Mouse (Mus musculus) forebrain, embryonic 14.5 days (tissue): ENCODE measurements at regions not wholly inside any gene's neighbourhood (a gene's known extent, or its start where the extent isn't known, plus 50 kb on each side); places are given as distances from the start of the nearest gene placed in this dataset.

ENCODE experiments used
- ATAC-seq: fragments of 200-750 bp; cut with Nextera tagmentation; 2 replicates; pipeline ENCODE4 v1.8.0; 2017; ENCODE audit warnings: mild to moderate bottlenecking, moderate library complexity
- DNase-seq: peaks from one replicate; pipeline ENCODE4 v3.0.0-alpha.2; 2015; ENCODE audit warnings: low spot score
- H3K27ac ChIP-seq: fragments of 300-500 bp; sonication (generic); 2 replicates; pipeline ENCODE4 v1.5.1; 2014; ENCODE audit warnings: low read depth, mild to moderate bottlenecking, control low read depth, low read length, moderate library complexity
- H3K27me3 ChIP-seq: fragments of 300-500 bp; sonication (generic); replicated peaks from 2 replicates; pipeline ENCODE4 v1.6.1; 2014; ENCODE audit warnings: low read length, control low read depth, mixed read lengths; ENCODE audit not compliant: control insufficient read depth, insufficient read depth
- H3K36me3 ChIP-seq: fragments of 300-500 bp; sonication (generic); 2 replicates; pipeline ENCODE4 v1.6.1; 2014; ENCODE audit warnings: low read length, control low read depth; ENCODE audit not compliant: control insufficient read depth, insufficient read depth
- H3K4me1 ChIP-seq: fragments of 300-500 bp; sonication (generic); 2 replicates; pipeline ENCODE4 v1.6.1; 2014; ENCODE audit warnings: antibody characterized with exemption, low read length, control low read depth; ENCODE audit not compliant: control insufficient read depth, insufficient read depth
- H3K4me2 ChIP-seq: fragments of 300-500 bp; sonication (generic); 2 replicates; pipeline ENCODE4 v1.6.1; 2014; ENCODE audit warnings: mild to moderate bottlenecking, control low read depth, low read length
- H3K4me3 ChIP-seq: fragments of 300-500 bp; sonication (generic); 2 replicates; pipeline ENCODE4 v1.5.1; 2014; ENCODE audit warnings: low read depth, low read length, control low read depth
- H3K9ac ChIP-seq: fragments of 300-500 bp; sonication (generic); 2 replicates; pipeline ENCODE4 v1.6.1; 2014; ENCODE audit warnings: mild to moderate bottlenecking, low read length, control low read depth, moderate library complexity
- H3K9me3 ChIP-seq: fragments of 300-500 bp; sonication (generic); replicated peaks from 2 replicates; pipeline ENCODE4 v1.6.1; 2016; ENCODE audit warnings: low read length, control low read depth, mixed read lengths; ENCODE audit not compliant: control insufficient read depth
- WGBS: fragments of 180-500 bp; shearing (Covaris S2); extraction: QIAGEN DNeasy Blood & Tissue Kit; methylation state at CpG from one replicate; pipeline ENCODE4 v1.1.7; 2014; 5-methylcytosine and 5-hydroxymethylcytosine counted together

DNA sequence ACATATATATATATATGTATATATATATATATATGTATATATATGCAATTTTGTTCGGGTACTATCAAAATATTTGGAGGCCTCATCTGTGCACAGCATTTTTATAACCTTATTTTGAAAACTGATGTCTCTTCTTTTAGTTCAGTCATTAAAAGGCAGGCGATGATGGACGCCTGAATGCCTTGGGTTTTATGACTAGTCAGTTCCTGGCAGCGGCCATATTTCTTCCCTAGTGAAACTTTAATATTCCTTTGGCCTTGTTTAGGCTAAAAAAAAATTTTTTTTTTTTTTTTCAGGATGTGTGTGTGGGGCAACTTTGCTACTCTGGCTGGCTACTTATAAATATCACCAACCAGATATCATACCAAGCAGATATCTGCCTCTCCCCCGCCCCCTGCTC lies 78.0 kb upstream of the Arid5b start:
- no peak overlapping the region for H3K9ac ChIP-seq
- no peak for DNase-seq
- ATAC-seq = no peak
- no peaks in the 10 kb centered on the region for H3K36me3 ChIP-seq
- H3K27ac ChIP-seq = no peak overlapping the region
- H3K4me1 ChIP-seq = peaks cover 7% of the 10 kb centered on the region
- no peak overlapping the region for H3K4me3 ChIP-seq
- no peaks in the 10 kb centered on the region for H3K9me3 ChIP-seq
- WGBS = 89% methylated on average over 5 of the region's 5 CpGs
- H3K27me3 ChIP-seq = no peaks in the 10 kb centered on the region
- no peak overlapping the region for H3K4me2 ChIP-seq

DNA sequence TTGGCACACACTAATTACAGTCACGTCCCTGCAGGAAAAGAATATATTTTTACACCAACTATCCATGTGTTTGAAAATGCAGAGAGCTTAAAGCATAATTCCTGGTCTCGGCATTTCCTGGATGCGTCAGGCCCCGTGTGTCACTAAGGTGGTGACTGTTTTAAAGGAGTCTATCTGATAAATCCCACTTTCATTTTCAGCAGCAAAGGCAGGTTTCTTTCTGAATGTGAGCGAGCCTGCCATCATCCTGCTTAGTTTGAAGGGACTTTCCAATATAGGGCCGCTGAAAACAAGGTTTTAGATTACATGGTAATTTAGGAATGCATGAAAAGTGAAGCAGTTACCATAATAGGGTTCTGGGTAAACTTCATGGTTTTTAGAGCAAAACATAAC lies 77.5 kb upstream of the Arid5b start:
- peak overlapping the region; percentile 34 for H3K4me2 ChIP-seq
- ATAC-seq (peak; percentile 11; the same call in 1 of the 2 replicates), DNase-seq (no peak)
- H3K9ac ChIP-seq = no peak overlapping the region
- WGBS = 10% methylated on average over 6 of the region's 6 CpGs
- no peak overlapping the region for H3K4me3 ChIP-seq
- H3K4me1 ChIP-seq = peaks cover 7% of the 10 kb centered on the region
- H3K27me3 ChIP-seq = no peaks in the 10 kb centered on the region
- H3K9me3 ChIP-seq = no peaks in the 10 kb centered on the region
- no peaks in the 10 kb centered on the region for H3K36me3 ChIP-seq
- H3K27ac ChIP-seq = peak overlapping the region; percentile 41; the same call in 1 of the 2 replicates

DNA sequence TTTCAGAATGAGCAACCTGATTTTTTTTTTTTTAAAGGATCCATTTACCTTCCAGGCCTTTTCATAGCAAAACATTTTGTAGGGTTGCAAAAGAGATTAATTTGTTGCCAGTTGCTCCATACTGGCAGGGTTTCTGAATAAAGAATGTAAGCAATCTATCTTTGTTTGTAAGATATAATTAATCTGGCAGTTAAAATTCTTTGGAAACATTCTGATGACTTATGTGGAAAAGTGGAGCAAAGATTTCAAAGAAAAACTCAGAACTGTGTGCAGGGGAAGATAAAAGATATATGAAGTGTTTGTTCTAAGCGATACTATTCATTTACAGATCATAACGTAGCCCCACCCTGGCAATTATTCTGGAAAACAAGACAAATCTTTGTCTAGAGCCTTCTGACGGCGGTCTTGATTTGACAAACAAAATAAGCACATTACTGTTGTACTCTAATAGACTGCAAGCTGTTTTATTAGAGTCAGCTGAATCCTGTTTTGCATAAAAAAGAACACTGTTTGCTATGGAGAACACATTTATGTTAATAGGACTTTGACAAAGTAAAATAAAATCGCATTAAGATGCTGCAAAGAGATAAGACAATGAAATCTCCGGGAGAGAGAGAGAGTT lies 77.0 kb upstream of the Arid5b start:
- no peaks in the 10 kb centered on the region for H3K27me3 ChIP-seq
- 2% methylated on average over 6 of the region's 6 CpGs for WGBS
- H3K36me3 ChIP-seq = no peaks in the 10 kb centered on the region
- no peak overlapping the region for H3K4me3 ChIP-seq
- ATAC-seq (peak; percentile 78), DNase-seq (peak; percentile 81)
- peaks cover 7% of the 10 kb centered on the region for H3K4me1 ChIP-seq
- no peak overlapping the region for H3K9ac ChIP-seq
- H3K9me3 ChIP-seq = no peaks in the 10 kb centered on the region
- peak overlapping the region; percentile 34 for H3K4me2 ChIP-seq
- H3K27ac ChIP-seq = peak overlapping the region; percentile 41; the same call in 1 of the 2 replicates

DNA sequence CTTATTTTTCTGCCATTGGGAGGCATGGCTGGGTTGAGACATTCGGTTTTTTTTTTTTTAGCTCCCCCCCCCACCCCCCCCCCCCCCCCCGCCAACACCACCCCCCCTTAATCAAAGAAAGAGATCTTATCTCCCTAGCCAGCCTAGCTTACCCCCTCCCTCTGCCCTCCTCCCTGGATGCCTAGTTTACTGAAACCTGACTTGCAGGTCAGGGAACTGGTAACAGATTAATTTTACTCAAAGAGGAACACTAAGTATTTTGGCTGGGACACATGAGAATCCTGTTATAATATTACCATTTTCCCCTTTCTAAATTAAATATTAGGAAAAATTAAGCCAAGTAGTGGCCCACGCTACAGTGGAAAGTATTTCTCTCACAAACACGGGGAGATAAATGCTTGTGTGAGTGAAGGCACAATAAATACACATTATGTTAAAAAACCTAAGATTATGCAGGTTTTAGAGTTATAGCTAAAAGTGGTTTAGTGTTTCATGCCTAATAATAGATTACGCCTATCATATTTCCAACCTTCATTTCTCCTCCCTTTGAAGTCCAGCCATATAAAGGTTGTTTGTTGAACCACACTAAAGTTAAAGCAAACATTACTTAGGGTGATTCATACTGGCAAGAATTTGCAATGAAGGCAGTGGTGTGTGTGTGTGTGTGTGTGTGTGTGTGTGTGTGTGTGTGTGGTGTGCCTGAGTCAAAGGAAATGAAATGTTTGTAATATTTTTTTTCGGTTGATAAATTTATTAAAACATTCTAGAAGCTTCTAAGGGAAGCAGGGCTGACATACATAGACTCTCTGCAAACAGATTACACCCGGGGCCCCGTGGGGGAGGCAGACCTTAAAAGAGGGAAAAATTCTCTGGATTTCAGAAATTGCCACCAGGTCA lies 76.0 kb upstream of the Arid5b start:
- Histone ChIP-seq H3K4me3 (no peak overlapping the region), H3K27me3 (no peaks in the 10 kb centered on the region), H3K4me1 (peaks cover 7% of the 10 kb centered on the region), H3K9me3 (no peaks in the 10 kb centered on the region), H3K27ac (no peak overlapping the region), H3K9ac (no peak overlapping the region), H3K36me3 (no peaks in the 10 kb centered on the region), H3K4me2 (no peak overlapping the region)
- DNase-seq (no peak), ATAC-seq (no peak)
- WGBS = 34% methylated on average over 7 of the region's 8 CpGs

DNA sequence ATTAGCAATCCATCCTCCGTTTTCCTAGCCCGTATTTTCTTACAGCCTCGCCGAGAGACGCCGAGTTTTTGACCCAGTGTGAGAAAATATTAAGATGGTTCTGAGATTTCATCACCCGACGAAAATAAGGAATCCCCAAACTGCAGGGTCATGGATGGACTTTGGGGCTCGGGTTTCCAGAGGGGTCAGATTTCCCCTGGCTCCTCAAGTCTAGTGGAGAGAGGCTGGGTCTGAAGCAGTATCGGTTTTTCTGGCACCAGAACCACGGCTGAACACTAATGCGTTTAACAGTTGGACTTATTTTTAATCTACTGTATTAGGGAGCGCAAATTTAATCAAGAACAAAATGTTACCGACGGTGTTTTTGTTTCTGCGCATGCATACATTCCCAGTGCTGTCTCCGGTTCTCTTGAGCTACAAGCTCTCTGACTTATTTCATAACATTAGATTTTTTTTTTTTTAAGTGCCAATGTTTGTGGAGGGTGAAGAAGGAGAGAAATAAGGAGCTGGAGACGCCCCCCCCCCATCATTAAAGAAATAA lies 75.2 kb upstream of the Arid5b start:
- ATAC-seq (no peak), DNase-seq (no peak)
- Histone ChIP-seq H3K4me3 (no peak overlapping the region), H3K9me3 (no peaks in the 10 kb centered on the region), H3K9ac (no peak overlapping the region), H3K27ac (no peak overlapping the region), H3K4me2 (no peak overlapping the region), H3K36me3 (no peaks in the 10 kb centered on the region), H3K4me1 (peaks cover 7% of the 10 kb centered on the region), H3K27me3 (no peaks in the 10 kb centered on the region)
- 81% methylated on average over 18 of the region's 18 CpGs for WGBS

DNA sequence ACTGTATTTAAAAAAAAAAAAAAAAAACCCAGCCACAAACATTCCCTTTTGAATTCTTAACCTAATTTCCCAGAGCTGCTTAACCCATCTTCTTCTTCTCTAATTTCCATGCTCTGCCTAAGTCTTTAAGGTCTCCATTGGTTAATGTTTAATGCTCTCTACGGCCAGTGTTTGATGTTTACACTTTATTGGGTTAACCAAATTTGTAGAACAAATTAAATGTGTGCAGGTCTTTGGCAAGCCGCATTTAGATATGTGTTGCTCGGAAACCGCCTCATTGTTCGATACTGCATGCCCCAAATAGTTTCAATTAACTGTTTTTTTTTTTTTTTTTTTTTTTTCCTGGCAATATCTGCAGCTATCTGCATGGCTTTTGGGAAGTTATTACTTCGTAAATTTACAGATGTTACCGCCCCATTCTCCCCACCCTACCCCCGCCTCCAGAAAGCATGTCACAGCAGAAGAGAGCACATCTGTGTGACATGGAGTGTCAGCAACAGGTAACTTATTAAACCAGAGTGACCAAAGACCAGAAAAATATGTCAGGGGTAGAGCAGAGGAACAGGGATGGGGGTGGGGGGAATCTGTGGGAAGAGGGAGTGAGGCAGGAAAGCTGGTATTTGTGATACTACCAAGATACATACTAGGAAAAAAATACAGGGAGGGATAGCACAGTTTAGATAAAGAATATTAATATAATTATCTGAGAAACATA lies 73.5 kb upstream of the Arid5b start:
- Histone ChIP-seq H3K36me3 (no peaks in the 10 kb centered on the region), H3K4me2 (no peak overlapping the region), H3K9ac (no peak overlapping the region), H3K27ac (no peak overlapping the region), H3K4me3 (no peak overlapping the region), H3K9me3 (no peaks in the 10 kb centered on the region), H3K27me3 (no peaks in the 10 kb centered on the region), H3K4me1 (peaks cover 7% of the 10 kb centered on the region)
- ATAC-seq = no peak
- no peak for DNase-seq
- WGBS = 51% methylated on average over 8 of the region's 8 CpGs

DNA sequence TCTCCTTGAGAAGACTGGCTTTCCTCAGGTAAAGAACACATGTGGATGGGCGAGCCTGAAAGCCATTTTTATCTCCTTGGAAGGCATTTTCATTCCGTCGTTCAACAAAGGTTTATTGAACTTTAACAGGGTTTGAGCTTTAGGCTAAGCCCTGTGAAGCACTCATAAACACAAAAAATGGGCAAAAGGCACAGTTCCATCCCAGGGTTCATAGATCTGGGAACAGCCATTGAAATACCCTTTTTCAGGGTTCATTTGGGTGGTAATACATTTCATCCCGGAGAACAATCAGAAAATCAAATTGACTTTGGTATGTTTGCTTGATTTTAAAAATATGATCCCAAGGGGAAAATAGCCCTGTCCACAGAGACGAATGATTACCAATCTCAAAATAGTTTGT lies 72.9 kb upstream of the Arid5b start:
- Histone ChIP-seq H3K27ac (no peak overlapping the region), H3K4me2 (no peak overlapping the region), H3K9ac (no peak overlapping the region), H3K9me3 (no peaks in the 10 kb centered on the region), H3K27me3 (no peaks in the 10 kb centered on the region), H3K36me3 (no peaks in the 10 kb centered on the region), H3K4me3 (no peak overlapping the region), H3K4me1 (peaks cover 7% of the 10 kb centered on the region)
- no peak for DNase-seq
- 88% methylated on average over 5 of the region's 5 CpGs for WGBS
- no peak for ATAC-seq

DNA sequence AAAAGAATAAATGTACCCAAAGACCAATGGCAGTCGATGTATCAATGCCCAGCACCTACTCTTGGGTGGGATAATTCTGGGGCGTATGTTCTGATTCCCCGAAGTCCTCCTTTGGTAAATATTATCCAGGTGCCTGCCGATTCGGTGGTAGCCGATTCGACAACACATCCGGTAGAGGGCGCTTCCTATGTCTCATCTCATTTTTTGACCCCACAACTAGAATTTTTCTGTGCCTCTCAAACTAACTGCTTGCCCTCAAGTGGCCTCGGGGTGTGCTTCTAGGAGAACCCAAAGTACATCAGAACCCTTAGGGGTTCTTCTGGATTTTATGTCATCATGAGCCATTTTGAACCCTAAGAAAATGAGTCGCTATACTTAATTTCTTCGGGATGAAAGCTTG lies 72.3 kb upstream of the Arid5b start:
- no peaks in the 10 kb centered on the region for H3K36me3 ChIP-seq
- 93% methylated on average over 12 of the region's 12 CpGs for WGBS
- H3K9ac ChIP-seq = no peak overlapping the region
- H3K27me3 ChIP-seq = no peaks in the 10 kb centered on the region
- no peak overlapping the region for H3K4me3 ChIP-seq
- no peak for ATAC-seq
- DNase-seq = no peak
- H3K27ac ChIP-seq = no peak overlapping the region
- H3K4me1 ChIP-seq = peaks cover 3% of the 10 kb centered on the region
- no peak overlapping the region for H3K4me2 ChIP-seq
- no peaks in the 10 kb centered on the region for H3K9me3 ChIP-seq
